Mouse (Mus musculus): ENCODE results near the gene Unc93a2.
"Not testable (repeated sequence)": the region's sequence is repeated elsewhere in the genome, so short reads cannot be mapped to it uniquely, and the experiment has no call there.

The Unc93a2 gene

DNA sequence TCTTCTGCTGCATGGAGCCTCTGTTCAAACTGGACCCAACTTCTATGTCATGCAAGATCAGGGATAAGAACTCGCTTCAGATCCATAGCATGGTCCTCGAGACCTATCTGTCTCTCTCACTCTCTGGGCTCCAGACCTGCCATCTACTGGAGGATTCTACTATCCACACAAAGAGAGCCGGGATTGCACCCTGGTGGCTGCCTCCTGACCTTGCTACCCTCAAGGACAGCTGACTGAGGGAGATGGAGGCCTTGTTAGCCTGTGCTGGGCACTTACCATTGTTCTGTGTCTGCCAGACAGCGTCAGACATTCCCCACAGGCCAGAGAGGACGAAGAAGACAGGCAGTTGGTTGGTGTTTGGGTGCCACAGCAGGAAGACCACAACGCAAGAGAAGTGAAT, 15.9 kb downstream of the Unc93a2 start:
- DNase-seq: not testable (repeated sequence)

DNA sequence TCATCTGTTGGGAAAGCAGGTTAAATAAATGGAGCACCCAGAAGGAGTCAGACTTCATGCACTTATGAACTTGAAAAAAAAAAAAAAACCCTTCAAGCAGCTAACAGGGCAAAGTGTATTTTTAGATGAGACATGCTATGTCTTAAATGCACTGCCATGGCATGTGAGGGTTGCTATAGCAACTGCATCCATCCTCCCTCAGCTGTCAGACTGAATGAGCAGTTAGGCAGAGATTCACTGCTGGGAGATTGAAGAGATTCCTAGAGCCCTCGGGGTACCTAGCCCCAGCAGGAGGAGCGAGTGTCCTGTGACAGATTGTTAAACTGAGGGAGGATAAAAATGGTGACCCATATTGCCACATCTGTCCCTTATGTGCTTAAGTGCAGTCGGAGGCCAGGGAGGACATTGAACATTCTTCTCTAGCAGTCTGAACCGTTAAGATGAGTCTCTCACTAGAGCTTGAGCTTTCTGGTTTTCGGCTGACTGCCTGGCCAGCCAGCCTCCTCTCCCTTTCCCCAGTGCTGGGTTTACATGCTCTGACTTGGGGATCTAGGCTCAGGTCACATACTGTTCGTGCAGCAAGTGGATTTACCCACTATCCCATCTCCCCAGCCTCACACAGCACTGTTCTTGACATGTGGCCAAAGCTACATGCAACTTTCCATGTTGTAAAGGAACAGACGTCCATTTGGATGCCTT, 18.4 kb downstream of the Unc93a2 start:
- not testable (repeated sequence) for DNase-seq

DNA sequence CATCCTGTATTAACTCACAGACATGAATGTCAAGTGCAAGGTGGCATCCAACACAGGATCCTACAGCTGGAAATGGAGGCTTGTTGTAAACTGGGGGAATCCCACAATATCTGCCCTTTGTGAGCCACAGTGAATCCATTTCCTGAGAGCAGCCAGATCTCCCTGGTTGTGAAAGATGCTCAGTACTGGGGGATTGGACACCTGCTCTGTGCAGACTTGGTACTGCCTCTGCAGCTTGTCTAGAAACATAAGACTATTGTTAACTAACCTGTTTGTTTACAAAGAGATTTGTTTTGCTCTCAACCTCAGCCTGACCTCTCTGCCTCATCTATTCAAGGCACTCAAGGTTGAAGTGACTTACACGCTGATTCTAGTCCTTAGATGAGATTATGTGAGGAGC, 19.0 kb downstream of the Unc93a2 start:
- not testable (repeated sequence) for DNase-seq

DNA sequence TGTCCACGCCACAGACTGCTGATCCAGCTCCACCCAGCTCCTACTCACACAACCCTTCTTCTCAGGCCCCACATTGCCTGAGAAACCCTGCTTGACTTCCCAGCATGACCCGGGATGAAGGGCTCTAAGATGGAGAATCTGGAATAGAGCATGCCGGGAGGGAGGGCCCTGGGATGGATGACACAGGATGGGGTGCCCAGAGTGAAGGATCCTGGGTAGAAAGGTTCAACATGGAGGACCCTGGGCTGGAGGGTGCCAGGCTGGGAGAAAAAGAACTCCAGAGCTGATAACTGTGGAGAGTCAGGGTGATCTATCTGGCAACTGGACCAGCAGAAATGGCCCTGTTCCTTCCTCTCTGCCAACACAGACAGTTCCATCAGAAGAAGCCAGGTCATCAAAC, 19.6 kb downstream of the Unc93a2 start:
- DNase-seq: not testable (repeated sequence)

DNA sequence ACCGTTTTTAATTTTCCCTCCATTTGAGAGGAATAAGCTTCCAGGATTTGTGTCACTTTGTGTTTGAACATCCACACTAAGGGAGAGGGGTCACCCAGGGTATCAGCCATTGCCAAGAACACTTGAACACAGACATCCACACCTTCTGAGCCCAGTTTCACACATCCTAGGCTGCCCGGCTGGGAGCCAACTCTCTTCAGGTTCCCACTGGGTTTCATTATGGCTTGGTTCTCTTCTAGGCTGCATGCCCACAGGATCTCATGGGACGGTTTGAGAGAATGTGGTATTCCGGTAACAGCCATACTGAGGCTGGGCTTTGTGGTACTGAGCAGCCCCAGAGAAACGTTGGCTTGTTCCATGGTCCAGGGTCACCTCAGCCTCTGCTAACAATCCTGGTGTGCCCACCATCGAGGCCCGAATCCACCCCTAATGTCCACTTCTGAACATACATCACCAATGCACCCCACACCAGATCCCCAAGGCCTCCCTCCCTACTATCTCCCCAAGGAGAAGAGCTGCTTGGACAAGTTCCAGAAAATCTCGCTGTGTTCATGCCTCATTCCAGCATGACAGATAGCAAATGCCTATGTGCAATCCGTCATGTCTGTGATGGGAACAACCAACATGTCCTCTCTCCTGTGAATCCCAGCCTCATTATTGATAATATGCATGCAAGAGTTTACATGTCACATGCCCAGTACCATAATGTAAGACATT, 24.4 kb downstream of the Unc93a2 start:
- not testable (repeated sequence) for DNase-seq

DNA sequence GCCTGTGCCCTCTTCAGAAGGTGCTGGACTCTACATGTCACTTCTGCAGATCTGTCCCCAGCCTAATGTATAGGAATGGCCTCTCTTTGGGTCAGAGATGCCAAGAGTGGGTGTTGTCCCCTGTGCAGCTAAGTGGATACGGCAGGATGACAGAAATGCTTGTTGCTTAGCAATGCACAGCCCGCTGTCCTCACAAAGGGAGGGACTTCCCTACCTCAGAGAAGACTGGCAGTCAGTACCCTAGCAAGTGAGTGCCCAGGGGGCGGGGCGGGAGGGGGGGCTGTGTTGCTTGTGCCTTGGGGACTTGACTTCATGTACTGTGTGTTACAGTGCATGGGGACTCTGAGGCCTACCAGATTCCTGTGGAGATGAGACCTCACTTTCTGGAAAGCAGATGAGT, 25.5 kb downstream of the Unc93a2 start:
- DNase-seq: not testable (repeated sequence)

DNA sequence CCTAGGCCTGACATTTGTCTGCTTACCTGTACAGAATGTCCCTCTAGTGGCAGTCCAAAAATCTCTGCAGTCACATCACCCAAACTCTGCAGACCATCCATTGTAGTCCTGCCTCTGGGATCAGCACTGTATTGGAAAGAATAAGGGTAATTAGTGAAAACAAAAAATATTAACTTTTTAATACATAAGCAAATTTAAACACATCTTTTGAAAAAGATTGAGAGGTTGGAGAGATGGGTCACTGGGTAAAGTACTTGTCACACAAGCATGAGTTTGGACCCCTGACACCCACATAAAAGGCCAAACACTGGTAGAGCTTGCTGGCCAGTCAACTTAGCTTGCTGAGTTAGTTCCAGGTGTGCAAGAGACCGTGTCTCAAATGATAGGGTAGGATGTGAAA, 32.7 kb downstream of the Unc93a2 start, which contains the start of gene Ttll2:
Gene Ttll2, minus strand, starts transcription at position 101 of the 400 bp plus-strand sequence.
- DNase-seq: not testable (repeated sequence)

DNA sequence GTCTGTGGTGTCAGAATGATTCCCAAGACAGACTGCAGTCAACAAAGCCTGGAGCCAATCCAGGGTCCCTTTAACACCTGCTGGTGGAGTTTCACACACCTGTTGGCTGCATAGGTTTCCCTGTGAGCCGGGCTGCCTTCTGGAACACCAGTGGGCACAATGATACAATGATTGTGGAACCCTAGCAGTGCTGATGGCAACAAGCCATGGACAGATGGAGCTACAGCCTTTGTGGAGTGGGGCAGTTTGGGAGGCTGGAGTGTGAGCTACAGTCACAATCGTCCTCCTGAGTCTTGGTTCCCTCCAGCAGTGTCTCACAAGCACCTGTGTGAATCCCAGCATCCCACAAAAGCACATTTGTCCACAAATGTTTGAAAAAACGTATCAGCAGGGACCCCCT, 36.5 kb downstream of the Unc93a2 start:
- not testable (repeated sequence) for DNase-seq

DNA sequence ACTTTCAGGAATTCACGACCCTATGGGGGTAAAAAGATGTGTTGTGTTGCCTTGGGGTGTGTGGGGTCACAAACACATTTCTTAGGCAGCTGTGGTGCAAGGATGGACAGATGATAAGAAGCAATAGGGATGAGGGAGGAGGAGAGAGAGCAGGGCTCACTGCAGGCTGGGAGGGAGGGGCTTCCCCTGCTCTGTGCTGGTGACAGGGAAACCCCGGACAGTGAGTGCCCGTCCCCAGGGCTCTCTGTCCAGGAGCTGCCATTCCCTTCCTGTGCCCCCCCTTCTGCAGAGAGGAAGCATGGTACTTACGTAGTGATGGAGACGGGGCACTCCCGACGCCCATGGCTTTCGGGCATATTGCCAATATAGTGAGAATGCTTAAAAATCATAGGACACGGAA, 47.9 kb downstream of the Unc93a2 start:
- DNase-seq: not testable (repeated sequence)

DNA sequence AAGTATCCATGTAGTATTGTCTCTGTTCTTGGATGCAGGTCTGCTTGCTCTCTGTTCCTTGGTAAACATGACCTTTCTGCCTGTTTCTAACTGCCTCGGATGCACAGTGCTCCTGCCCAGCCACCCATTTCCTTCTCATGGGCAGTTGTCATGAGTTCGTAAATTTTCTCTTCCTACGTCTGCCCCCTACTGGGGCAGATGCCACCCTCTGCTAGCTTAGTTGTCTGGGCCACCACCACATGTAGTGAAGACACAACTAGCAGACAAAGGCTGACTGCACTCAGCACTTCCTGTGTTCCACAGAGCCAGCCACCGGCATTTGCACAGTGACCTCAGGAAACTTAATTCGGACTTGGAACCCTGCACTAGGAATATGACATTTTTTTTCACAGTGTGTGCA, 52.5 kb downstream of the Unc93a2 start:
- not testable (repeated sequence) for DNase-seq

DNA sequence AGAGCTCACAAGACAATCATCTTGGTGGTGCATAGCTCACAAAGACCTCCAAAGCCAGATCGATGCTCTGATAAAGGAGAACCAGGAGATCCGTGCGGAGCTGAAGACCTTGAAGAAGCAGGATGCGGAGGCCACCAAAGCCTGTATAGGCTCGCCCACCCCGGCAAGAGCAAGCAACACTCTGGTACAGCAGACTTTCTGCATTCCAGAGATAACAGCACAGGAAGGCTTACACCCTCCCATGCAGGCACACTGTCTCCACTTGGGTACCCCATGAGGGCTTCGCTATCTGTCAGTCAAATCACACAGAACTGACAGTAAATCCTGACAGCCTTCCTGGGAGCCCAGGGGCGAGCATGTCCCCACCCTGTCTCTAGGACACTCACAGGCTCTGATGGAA, 58.8 kb downstream of the Unc93a2 start:
- not testable (repeated sequence) for DNase-seq

DNA sequence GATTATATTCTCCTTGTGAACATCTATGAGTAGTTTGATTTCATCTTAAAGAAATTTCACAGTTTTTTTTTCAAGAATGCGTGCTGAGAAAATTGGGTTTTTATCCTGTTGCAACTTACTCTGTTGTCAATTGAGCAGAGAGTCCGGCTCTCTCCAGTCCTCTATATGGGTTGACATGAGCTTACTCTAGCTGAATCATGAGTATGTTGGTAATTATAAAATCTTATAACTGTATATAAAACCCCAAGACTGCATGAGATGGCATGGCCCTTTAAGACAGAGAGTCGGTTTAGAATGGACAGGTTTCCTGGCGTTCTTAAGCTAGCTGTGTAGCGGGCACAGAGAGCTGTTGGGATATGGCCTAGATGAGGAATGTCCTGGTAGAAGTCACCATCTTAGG, 60.9 kb downstream of the Unc93a2 start, which contains the start of gene Tcp10a:
Gene Tcp10a, plus strand, starts transcription at position 301 of the 400 bp plus-strand sequence.
- DNase-seq: not testable (repeated sequence)

DNA sequence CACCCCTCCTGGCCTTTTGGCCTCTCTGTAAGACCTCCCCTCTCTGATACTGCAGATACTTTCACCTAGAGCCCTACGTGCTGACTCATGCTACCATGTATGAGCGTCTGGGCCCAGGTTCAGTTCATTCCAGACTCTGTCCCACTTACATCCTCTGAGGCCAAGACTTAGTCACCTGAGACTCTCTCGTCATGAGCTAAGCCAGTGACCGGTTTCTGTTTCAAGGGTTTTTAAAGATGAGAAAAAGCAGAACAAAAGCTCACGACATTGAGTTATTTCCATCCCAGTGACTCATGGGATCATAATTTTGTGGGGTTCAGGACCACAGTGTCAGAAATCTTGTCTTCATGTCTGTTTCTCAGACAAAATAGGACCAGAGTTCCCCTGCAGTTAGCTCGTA, 65.5 kb downstream of the Unc93a2 start:
- not testable (repeated sequence) for DNase-seq

DNA sequence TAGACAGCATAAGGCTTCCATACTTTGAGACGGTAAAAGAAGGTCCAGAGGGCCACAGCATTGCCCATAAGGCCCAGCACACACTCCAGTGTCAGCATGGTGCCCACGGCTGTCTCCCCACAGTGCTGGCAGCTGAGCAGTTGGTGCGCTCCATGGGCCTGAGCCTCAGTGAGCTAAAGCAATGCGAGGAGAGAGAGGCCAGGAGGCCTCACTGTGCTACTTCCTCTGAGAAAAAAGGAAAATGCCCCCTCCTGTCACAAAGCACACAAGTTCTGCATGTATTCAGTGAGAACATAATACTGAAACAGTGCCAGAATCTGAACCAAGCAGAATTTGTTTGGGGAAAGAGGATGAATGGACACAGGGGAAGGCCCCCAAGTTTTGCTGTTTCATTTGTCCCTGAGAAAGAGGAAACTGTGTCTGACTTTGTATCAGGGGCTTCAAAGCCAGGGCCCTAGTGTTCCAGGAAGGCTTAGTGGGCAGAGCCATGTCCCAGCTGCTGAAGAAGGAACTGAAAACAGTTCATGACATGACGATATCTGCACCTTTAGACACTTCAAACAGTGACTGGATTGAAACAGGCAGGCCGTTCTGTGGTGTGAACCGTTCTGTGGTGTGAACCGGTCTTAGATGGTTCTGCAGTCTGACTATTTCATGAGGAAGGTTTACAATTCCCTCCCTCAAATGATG, 69.4 kb downstream of the Unc93a2 start:
- not testable (repeated sequence) for DNase-seq
